Mouse (Mus musculus) left cerebral cortex, adult 11 months (tissue): ENCODE data around the gene Wwox.

ENCODE experiments used
- DNase-seq: peaks from one replicate; pipeline ENCODE4 v3.0.0; 2022; ENCODE audit warnings: low spot score

The Wwox gene

DNA sequence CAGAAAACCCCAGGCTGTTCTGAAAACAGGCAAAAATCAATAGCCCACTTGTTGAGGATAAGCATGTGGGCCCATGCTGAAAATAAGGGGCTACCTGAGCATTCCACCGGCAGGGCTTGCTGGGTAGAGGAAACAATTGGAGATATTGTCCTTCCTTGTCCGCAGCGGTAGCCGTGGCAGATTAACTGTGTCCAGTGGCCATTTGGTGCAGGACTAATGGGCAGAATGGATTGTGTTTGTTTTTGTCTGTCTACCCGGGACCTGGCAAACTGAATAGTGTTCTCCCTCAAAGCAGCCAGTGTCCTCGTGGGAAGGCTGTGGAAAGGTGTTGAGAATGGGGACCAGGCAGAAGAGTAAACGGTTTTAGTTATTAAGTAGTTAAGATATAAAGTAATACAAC lies 416.4 kb downstream of the Wwox start:
- no peak for DNase-seq

GRCm38 (mm10) chr8:114865911-114866310 lies 426.5 kb downstream of the Wwox start:
- DNase-seq: no peak

- DNase-seq: no peak
These were observed 429.9 kb downstream of the Wwox start for GRCm38 (mm10) chr8:114869321-114869720.

DNA sequence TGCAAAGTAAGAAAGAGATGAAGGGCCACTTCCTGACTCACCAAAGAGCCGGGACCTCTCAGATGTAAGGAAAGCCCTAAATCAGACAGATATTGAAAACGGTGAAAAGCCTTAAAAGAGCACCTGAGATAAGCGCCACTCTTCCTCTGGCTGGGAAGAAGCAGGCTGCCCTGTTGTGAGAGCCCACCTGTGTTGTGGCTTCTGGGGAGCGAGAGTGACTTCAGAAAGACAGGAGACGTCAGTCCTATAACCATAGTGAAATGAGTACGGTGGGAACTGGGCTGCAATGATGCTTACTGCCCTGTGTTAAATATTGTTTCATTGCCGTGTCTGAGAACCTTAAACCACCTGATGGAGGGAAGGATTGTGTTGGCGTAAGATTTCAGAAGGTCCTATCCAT lies 431.0 kb downstream of the Wwox start:
- no peak for DNase-seq

DNA sequence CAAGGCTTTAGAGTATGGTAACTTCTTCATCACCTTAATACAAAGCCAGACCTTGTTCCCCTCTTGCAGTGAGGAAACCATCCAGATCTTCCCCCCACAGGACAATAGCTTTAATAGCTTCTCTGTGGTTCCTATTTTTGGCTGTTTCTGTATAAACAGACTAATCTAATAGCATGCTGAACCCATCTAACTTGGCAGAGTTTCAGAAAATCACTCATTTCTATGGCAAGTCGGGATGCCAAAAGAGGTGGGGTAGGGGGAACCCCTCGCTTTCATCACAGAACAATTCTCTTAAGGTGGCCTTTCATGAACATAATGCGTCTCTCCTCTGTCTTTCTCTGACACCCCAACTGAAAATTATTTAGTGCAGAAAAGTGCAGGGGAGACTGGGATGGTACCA lies 433.0 kb downstream of the Wwox start:
- no peak for DNase-seq

DNA sequence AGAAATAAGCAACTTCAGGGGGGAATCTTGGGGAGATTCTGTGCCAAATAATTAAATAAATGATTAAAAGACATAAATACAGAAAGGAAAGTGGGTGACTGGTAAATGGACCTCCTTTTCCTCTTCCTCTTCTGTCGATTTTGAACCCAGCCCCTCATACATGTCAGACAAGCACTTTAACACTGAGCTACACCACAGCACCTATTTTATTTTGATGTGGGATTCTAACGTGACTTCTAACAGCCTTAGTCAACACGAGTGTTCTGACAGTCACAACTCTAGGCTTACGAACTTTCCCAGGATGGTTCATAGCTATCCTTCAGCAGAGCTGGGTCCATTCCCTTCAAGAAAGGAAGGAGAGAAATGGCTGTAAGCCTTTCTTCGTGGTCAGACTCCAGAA lies 435.7 kb downstream of the Wwox start:
- no peak for DNase-seq

DNA sequence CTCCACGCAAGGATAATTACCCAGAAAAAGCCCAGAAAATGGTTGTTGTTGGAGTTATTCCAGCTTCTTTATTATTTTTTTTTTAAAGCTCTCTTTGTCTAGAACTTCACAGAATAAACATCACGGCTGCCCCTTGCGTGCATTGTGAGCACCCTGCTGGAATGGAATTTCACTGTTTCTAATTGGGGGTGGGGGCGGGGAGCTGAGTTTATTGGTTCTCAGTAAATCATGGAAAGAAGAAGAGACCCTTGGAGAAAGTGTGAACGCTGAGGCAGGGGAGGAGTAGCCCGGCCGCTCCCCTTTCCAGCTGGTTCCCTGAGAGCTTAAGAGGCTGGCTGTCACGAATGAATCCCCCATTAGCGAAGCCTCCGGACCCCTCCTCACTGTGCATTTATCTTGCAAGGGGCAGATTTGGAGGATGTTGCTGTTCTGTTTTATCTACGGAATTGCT lies 436.7 kb downstream of the Wwox start:
- no peak for DNase-seq

DNA sequence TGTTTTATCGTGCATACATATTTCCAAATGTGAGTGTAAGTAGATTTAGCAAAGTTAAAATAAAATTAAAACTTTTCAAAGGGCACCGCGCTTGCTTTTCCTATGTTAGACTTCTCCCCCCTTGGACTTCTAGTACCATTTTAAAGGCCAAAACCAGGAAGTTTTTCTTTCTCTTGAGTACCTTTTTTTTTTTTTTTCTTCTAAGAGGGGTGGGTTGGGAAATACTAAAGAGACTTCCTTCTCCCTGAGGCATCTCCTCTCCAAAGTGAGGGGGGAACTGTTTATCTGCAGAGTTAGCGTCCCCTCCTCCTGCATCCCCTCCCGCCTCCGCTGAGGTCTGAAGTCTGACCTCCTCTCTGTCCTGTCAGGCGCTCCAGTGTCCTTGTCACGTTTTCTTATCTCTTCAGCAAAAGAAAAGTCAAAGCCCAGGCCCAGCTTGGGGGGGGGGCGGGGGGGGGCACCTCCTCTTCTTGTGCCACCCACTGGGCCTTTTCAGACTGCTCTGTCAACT lies 437.3 kb downstream of the Wwox start:
- DNase-seq: no peak

DNA sequence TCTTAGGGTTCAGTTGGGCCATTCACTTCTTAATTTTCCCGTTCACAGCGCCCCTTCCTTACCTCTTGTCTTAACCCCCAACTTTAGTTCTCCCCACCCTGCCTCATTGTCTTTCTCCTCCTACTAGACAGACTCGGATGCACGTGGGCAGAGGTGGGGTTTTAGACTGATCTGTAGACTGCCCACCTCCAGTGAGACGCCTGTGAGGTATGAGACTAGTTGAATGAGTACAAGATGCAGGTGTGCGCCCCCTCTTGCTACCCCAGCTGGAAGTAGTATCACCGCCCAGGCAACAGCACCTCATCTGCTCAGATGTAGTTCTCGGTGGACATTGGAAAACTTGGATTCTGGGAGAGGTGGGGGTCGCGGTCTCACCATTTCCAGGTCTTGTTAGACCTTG lies 437.8 kb downstream of the Wwox start:
- DNase-seq: no peak

DNA sequence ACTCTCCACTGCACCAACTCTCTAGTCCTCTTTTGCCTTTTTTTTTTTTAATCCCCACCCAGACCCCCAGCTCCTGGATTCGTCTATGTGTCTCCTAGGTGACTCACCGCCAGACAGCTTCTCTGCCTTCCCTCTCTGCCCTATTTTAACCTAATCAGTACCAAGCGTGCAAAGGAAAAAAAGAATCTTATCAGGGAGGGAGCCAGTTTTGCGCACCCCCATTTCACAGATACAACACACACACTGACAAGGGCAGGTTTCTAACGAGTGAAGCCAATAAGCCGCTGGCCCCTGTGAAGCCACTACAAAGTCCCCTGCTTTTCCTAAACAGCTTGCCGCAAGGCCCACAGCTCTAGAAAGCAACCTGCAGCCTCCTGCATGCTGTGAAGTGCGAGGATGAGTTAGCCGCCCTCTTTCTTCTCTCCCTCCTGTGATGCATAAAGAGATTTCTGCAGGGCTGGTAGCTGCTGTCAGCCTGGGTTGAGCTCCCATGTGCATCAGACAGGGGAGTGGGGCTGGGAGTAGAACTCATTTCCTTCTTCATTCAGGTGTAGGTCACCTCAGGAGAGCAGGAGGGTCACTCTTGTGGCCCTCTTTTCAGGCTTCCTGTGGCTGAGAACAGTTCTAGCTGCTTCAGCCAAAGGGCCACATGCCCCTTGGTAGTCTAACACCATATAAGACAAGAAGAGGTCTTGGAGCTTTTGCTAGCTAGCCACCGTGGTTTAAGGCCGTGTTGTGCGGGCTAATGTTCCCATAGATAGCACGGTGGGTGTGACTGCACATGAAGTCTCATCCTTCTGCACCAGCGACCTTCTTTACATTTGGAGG lies 439.2 kb downstream of the Wwox start:
- no peak for DNase-seq

DNA sequence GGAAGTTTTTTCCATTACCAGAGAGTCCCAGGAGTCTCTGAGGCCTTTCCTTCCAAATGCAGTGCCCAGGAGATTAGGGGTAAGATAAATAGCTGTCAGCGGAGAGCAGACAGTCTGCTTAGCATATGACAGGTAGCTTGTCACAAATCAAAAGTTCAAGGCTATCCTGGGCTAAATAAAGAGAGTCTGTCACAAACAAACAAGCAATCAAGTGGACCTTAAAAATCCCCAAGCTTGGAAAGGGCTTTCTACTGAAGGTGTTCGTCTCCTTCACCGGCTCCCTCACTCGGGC lies 439.8 kb downstream of the Wwox start:
- DNase-seq: no peak

DNA sequence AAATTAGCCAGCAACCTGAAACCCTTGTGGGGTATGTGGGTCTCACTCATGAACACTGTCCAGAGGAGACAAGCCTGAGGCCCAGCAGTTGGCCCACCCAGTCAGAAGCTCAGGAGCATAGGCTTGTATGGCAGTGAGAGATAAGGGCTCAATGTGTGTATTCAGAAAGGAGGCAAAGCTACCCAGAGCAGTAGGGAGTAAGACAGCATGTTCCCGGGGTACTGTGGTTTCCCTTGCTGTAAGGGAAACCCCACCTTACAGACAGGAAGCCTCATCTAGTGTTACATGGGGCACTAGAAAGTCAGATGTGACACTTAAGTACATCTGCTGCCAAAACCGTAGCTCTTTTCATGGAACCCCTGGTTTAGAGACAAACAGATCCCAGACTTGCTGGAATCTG lies 440.2 kb downstream of the Wwox start:
- DNase-seq: no peak

- no peak for DNase-seq
These were observed 441.1 kb downstream of the Wwox start for GRCm38 (mm10) chr8:114880475-114881135.

DNA sequence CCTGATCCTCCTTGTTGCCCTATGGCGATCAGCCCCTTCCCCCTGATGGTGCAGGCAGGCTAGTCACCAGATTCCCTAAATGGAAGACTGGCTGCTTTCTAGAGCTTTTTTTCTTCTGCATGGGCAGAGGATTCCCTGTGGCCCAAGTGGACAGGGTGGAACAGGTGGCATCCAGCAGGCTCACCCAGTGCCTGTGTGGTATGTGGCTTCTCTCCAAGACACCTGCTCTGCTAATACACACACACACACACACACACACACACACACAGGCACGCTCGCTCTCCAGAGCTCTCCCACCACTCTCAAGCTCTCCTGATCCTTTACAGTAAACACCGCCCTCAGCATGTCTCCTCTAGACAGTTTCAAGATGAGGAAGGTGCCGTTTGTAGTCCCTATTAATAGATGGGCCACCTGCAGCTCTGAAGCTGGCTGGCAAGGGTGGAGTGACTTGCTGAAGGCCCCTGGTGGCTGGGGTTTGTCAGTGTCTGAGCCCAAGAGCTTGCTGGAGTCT lies 442.5 kb downstream of the Wwox start:
- DNase-seq: no peak

DNA sequence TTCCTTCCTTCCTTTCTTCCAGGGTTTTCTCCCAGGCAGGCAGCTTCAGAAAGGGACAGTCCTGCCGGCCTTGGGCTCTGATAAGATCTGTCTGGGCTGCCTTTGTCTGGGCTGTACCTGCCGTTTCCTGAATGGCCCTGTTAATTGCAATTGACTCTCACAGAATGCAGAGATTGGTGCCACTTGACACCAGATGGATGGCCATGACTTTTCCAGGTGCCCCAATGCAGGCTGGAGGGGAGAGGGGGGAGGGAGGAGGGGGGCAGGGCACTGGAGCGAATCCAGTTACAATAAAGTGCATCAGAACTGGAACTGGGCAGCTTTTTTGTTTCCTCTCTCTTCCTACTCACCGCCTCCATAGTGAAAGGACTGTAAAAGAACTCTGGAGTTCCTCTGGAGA lies 443.0 kb downstream of the Wwox start:
- no peak for DNase-seq

- no peak for DNase-seq
These were observed 443.6 kb downstream of the Wwox start for GRCm38 (mm10) chr8:114882936-114883606.

GRCm38 (mm10) chr8:114883967-114884366 lies 444.5 kb downstream of the Wwox start:
- DNase-seq: no peak

- no peak for DNase-seq
These were observed 445.7 kb downstream of the Wwox start for GRCm38 (mm10) chr8:114885026-114885592.

- DNase-seq: no peak
These were observed 448.9 kb downstream of the Wwox start for GRCm38 (mm10) chr8:114888388-114888787.

- DNase-seq: no peak
These were observed 450.3 kb downstream of the Wwox start for GRCm38 (mm10) chr8:114889578-114890374.

GRCm38 (mm10) chr8:114890478-114890877 lies 451.0 kb downstream of the Wwox start:
- no peak for DNase-seq

- no peak for DNase-seq
These were observed 451.8 kb downstream of the Wwox start for GRCm38 (mm10) chr8:114891252-114891651.
